Mouse (Mus musculus) midbrain, postnatal 0 days (tissue): Measurements from ENCODE around the gene Dydc1. TPM values are rescaled to one million over a fixed set of nuclear protein-coding genes. Genes with fewer than 3 reads are reported as not detected.
A peak's percentile ranks its signal among the peaks of the same experiment; 100 is the strongest.

ENCODE experiments used
- ATAC-seq: fragments of 200-750 bp; cut with Nextera tagmentation; 2 replicates; pipeline ENCODE4 v1.8.0; 2017; ENCODE audit warnings: moderate number of reproducible peaks, mild to moderate bottlenecking, moderate TSS enrichment, moderate library complexity; ENCODE audit not compliant: low FRiP score
- DNase-seq: peaks from one replicate; pipeline ENCODE4 v3.0.0-alpha.2; 2015; ENCODE audit warnings: low spot score
- H3K27ac ChIP-seq: fragments of 300-500 bp; sonication (generic); 2 replicates; pipeline ENCODE4 v1.5.1; 2014; ENCODE audit warnings: low read depth, mild to moderate bottlenecking, low read length, mixed read lengths
- H3K27me3 ChIP-seq: fragments of 300-500 bp; sonication (generic); 2 replicates; pipeline ENCODE4 v1.6.1; 2014; ENCODE audit warnings: low read length, control low read depth, mixed read lengths; ENCODE audit not compliant: insufficient read depth
- H3K36me3 ChIP-seq: fragments of 300-500 bp; sonication (generic); 2 replicates; pipeline ENCODE4 v1.6.1; 2014; ENCODE audit warnings: low read length, control low read depth, mixed read lengths; ENCODE audit not compliant: insufficient read depth
- H3K4me1 ChIP-seq: fragments of 300-500 bp; sonication (generic); 2 replicates; pipeline ENCODE4 v1.6.1; 2014; ENCODE audit warnings: mild to moderate bottlenecking, control low read depth, antibody characterized with exemption, low read length, mixed read lengths; ENCODE audit not compliant: insufficient read depth
- H3K4me2 ChIP-seq: fragments of 300-500 bp; sonication (generic); 2 replicates; pipeline ENCODE4 v1.6.1; 2014; ENCODE audit warnings: low read depth, mild to moderate bottlenecking, low read length, mixed read lengths; ENCODE audit not compliant: poor library complexity, severe bottlenecking
- H3K4me3 ChIP-seq: fragments of 300-500 bp; sonication (generic); 2 replicates; pipeline ENCODE4 v1.5.1; 2014; ENCODE audit warnings: low read depth, mild to moderate bottlenecking, low read length, moderate library complexity
- H3K9ac ChIP-seq: fragments of 300-500 bp; sonication (generic); replicated peaks from 2 replicates; pipeline ENCODE4 v1.6.1; 2014; ENCODE audit warnings: mild to moderate bottlenecking, low read length, moderate library complexity, mixed read lengths; ENCODE audit not compliant: poor library complexity, severe bottlenecking
- H3K9me3 ChIP-seq: fragments of 300-500 bp; sonication (generic); 2 replicates; pipeline ENCODE4 v1.6.1; 2016; ENCODE audit warnings: low read length, control low read depth
- CTCF ChIP-seq: IDR thresholded peaks from 2 replicates; pipeline ENCODE4 v1.5.1; 2016; ENCODE audit warnings: antibody characterized with exemption, mild to moderate bottlenecking
- WGBS: fragments of 180-500 bp; shearing (Covaris S2); extraction: QIAGEN DNeasy Blood & Tissue Kit; methylation state at CpG from one replicate; pipeline ENCODE4 v1.1.7; 2014; 5-methylcytosine and 5-hydroxymethylcytosine counted together
- polyA plus RNA-seq: library from polyadenylated mRNA; unstranded; fragments of >200 nt; fragmentation: Nextera tagmentation; extraction: Ambion mirVana; gene quantifications from 2 replicates; pipeline ENCODE4 v1.2.1, GENCODE M21; 2015
- total RNA-seq: library from RNA; depleted of rRNA; stranded (reverse); fragments of >200 nt; gene quantifications from 2 replicates; pipeline ENCODE4 v1.2.3, GENCODE M21; 2014; rRNA removed

Dydc1 gene
- total and polyA plus RNA-seq, 2 experiments from 2014 or later: 0.23 to 0.33 TPM

GRCm38 (mm10) chr14:41127997-41128396 is 55.3 kb downstream of the Dydc1 start:
- ATAC-seq (peak; percentile 65; the same call in 1 of the 2 replicates), DNase-seq (peak; percentile 64)
- Histone ChIP-seq H3K27ac (no peak overlapping the region), H3K9ac (no peak overlapping the region), H3K4me2 (no peak overlapping the region), H3K4me1 (no peaks in the 10 kb centered on the region), H3K27me3 (no peaks in the 10 kb centered on the region), H3K9me3 (no peaks in the 10 kb centered on the region), H3K36me3 (no peaks in the 10 kb centered on the region), H3K4me3 (no peak overlapping the region)
- WGBS: 19% methylated on average over 4 of the region's 4 CpGs
- TF ChIP-seq CTCF: peak; percentile 82

GRCm38 (mm10) chr14:41131540-41131939 is 58.8 kb downstream of the Dydc1 start, which contains the start of gene Sftpa1:
Gene Sftpa1, plus strand, starts transcription at chr14:41131782.
- ATAC-seq (no peak), DNase-seq (no peak)
- no peak within 1 kb of the TSS for H3K27ac ChIP-seq
- no peaks in the 10 kb centered on the region for H3K27me3 ChIP-seq
- 76% methylated on average over 7 of the region's 7 CpGs for WGBS
- no peak for TF ChIP-seq CTCF
- no peak within 1 kb of the TSS for H3K4me3 ChIP-seq
- H3K9me3 ChIP-seq: no peaks in the 10 kb centered on the region
- H3K36me3 ChIP-seq: no peaks in the 10 kb centered on the region
- H3K4me2 ChIP-seq: no peak within 1 kb of the TSS
- H3K9ac ChIP-seq: no peak within 1 kb of the TSS
- H3K4me1 ChIP-seq: no peaks in the 10 kb centered on the region

- no peak overlapping the region for H3K4me2 ChIP-seq
- no peaks in the 10 kb centered on the region for H3K9me3 ChIP-seq
- DNase-seq (no peak), ATAC-seq (no peak)
- H3K9ac ChIP-seq: no peak overlapping the region
- H3K27ac ChIP-seq: no peak overlapping the region
- H3K4me1 ChIP-seq: no peaks in the 10 kb centered on the region
- no peaks in the 10 kb centered on the region for H3K36me3 ChIP-seq
- H3K4me3 ChIP-seq: no peak overlapping the region
- H3K27me3 ChIP-seq: no peaks in the 10 kb centered on the region
- no peak for TF ChIP-seq CTCF
These were observed 64.3 kb downstream of the Dydc1 start for GRCm38 (mm10) chr14:41137006-41137405.

- Histone ChIP-seq H3K4me2 (no peak overlapping the region), H3K9me3 (no peaks in the 10 kb centered on the region), H3K9ac (no peak overlapping the region), H3K27me3 (no peaks in the 10 kb centered on the region), H3K4me3 (no peak overlapping the region), H3K36me3 (no peaks in the 10 kb centered on the region), H3K4me1 (no peaks in the 10 kb centered on the region), H3K27ac (no peak overlapping the region)
- TF ChIP-seq CTCF: no peak
- ATAC-seq: no peak
- WGBS: 94% methylated on average over 1 of the region's 1 CpGs
- no peak for DNase-seq
These were observed 68.0 kb downstream of the Dydc1 start for GRCm38 (mm10) chr14:41140686-41141085.

Other genes with a start within 250 kb of the Dydc1 start
- gene Sh2d4b, start 179.6 kb upstream of the Dydc1 start, total RNA-seq: 3.0 and 3.7 TPM in 2 replicates
- gene Sh2d4b, start 179.6 kb upstream of the Dydc1 start, polyA plus RNA-seq: 0.44 and 0.74 TPM in 2 replicates
- gene Tspan14, start 106.1 kb upstream of the Dydc1 start, total RNA-seq: 31.2 and 31.8 TPM in 2 replicates
- 28.3 and 31.3 TPM in 2 replicates for gene Tspan14, start 106.1 kb upstream of the Dydc1 start, polyA plus RNA-seq
- gene Fam213a, start 59.1 kb upstream of the Dydc1 start, total RNA-seq: 50.0 and 66.3 TPM in 2 replicates
- 110 and 124 TPM in 2 replicates for gene Fam213a, start 59.1 kb upstream of the Dydc1 start, polyA plus RNA-seq
- gene Dydc2, start 3.7 kb upstream of the Dydc1 start, total RNA-seq: not detected in 2 replicates
- gene Dydc2, start 3.7 kb upstream of the Dydc1 start, polyA plus RNA-seq: 0.72 and 0.92 TPM in 2 replicates
- gene Mat1a, start 32.1 kb downstream of the Dydc1 start, total RNA-seq: not detected in 2 replicates
- gene Mat1a, start 32.1 kb downstream of the Dydc1 start, polyA plus RNA-seq: not detected in 2 replicates
- gene Sftpa1, start 58.9 kb downstream of the Dydc1 start, total RNA-seq: not detected in 2 replicates
- gene Sftpa1, start 58.9 kb downstream of the Dydc1 start, polyA plus RNA-seq: not detected in 2 replicates
- gene Mbl1, start 78.5 kb downstream of the Dydc1 start, total RNA-seq: not detected in 2 replicates
- gene Mbl1, start 78.5 kb downstream of the Dydc1 start, polyA plus RNA-seq: not detected in 2 replicates
- gene Sftpd, start 112.2 kb downstream of the Dydc1 start, total RNA-seq: not detected in 2 replicates
- 0.12 TPM in 1 of 2 replicates, not detected in the other for gene Sftpd, start 112.2 kb downstream of the Dydc1 start, polyA plus RNA-seq
- 0.94 TPM in 1 of 2 replicates, not detected in the other for gene Gm2832, start 205.9 kb downstream of the Dydc1 start, total RNA-seq
- gene Gm2832, start 205.9 kb downstream of the Dydc1 start, polyA plus RNA-seq: 0.68 and 0.76 TPM in 2 replicates